In genomic region chr17:80008847-80009246, GRCm38 (mm10) we compare ENCODE assay signal across 8 mouse cellular contexts. TPM values are rescaled to one million over a fixed set of nuclear protein-coding genes. Genes with fewer than 3 reads are reported as not detected.
A peak's percentile ranks its signal among the peaks of the same experiment; 100 is the strongest.
DNase-seq lines count a peak whose midpoint lies in the region; ATAC-seq lines count a peak whose summit lies in the region.

No protein-coding gene starts in this region.

- no peaks in the 10 kb centered on the region for H3K27me3 ChIP-seq in limb, embryonic 13.5 days

- no peaks in the 10 kb centered on the region for H3K9me3 ChIP-seq in limb, embryonic 13.5 days

- H3K4me3 ChIP-seq in limb, embryonic 13.5 days: no peak overlapping the region

- no peak overlapping the region for H3K27ac ChIP-seq in limb, embryonic 13.5 days

- H3K4me2 ChIP-seq in limb, embryonic 13.5 days (replicated peaks): no peak overlapping the region

- peaks cover 34% of the 10 kb centered on the region for H3K4me1 ChIP-seq in limb, embryonic 13.5 days

- no peaks in the 10 kb centered on the region for H3K36me3 ChIP-seq in limb, embryonic 13.5 days

- intact Hi-C loops in heart, postnatal 10 days (cut with DNase I): loop anchor here (5.0 to 10.0 kb wide), 2 partner anchors 114 to 252 kb away; partner anchors contain the start of gene Atl2

- WGBS in limb, embryonic 13.5 days: 21% methylated on average over 5 of the region's 5 CpGs

- peak; percentile 63 for ATAC-seq in limb, embryonic 13.5 days (ENCODE audit: low FRiP score, low read depth)

- DNase-seq in frontal cortex, adult 2 months (ENCODE audit: extremely low spot score in 1 of 2, low spot score in 1 of 2): peak; percentile 22 to 46
- no peak for DNase-seq in frontal cortex, postnatal 25 days (ENCODE audit: low spot score in 2 of 2)
- DNase-seq in 416B (ENCODE audit: low read depth): peak; percentile 67
- peak; percentile 63 for DNase-seq in embryo, embryonic 10.5 days (ENCODE audit: low spot score)
- DNase-seq in heart, postnatal 10 days: peak; percentile 58 to 73
- DNase-seq in naive thymus-derived CD4-positive, alpha-beta T cell, adult 2 months (ENCODE audit: low read depth): peak; percentile 46
- no peak for DNase-seq in natural killer cell, adult 2 months (ENCODE audit: low spot score in 2 of 2)

- H3K9ac ChIP-seq in limb, embryonic 13.5 days: no peak overlapping the region

RNA-seq across cellular contexts. Expression of gene Hnrnpll, which starts 53.3 kb away (rescaled TPM):
- polyA plus RNA-seq in frontal cortex, adult 2 months (2012; rRNA removed): 50.8 and 58.0 TPM in 2 replicates
- 10 to 100 TPM; 36.3 to 37.8 TPM for total RNA-seq in heart, postnatal 10 days (2021)
- 63.7 and 64.1 TPM in 2 replicates for polyA plus RNA-seq in limb, embryonic 13.5 days (2015; fragmentation: Nextera tagmentation; extraction: Ambion mirVana)

Comparison
In these comparisons a context has a peak if more than half of its experiments do, and no peak if none do; other contexts are left out.
1. DNase-seq: peak in frontal cortex, adult 2 months (2 of 2), 416B (single experiment), embryo, embryonic 10.5 days (single experiment), heart, postnatal 10 days (2 of 2) and naive thymus-derived CD4-positive, alpha-beta T cell, adult 2 months (single experiment); none in frontal cortex, postnatal 25 days (0 of 2) and natural killer cell, adult 2 months (0 of 2).